Mouse (Mus musculus) forebrain, embryonic 14.5 days (tissue): ENCODE results near the gene Pms2. TPM values are rescaled to one million over a fixed set of nuclear protein-coding genes. Genes with fewer than 3 reads are reported as not detected.

Experiments used
- ATAC-seq: fragments of 200-750 bp; cut with Nextera tagmentation; 2 replicates; pipeline ENCODE4 v1.8.0; 2017; ENCODE audit warnings: mild to moderate bottlenecking, moderate library complexity
- DNase-seq: peaks from one replicate; pipeline ENCODE4 v3.0.0-alpha.2; 2015; ENCODE audit warnings: low spot score
- H3K27ac ChIP-seq: fragments of 300-500 bp; sonication (generic); 2 replicates; pipeline ENCODE4 v1.5.1; 2014; ENCODE audit warnings: low read depth, mild to moderate bottlenecking, control low read depth, low read length, moderate library complexity
- H3K27me3 ChIP-seq: fragments of 300-500 bp; sonication (generic); replicated peaks from 2 replicates; pipeline ENCODE4 v1.6.1; 2014; ENCODE audit warnings: low read length, control low read depth, mixed read lengths; ENCODE audit not compliant: control insufficient read depth, insufficient read depth
- H3K36me3 ChIP-seq: fragments of 300-500 bp; sonication (generic); 2 replicates; pipeline ENCODE4 v1.6.1; 2014; ENCODE audit warnings: low read length, control low read depth; ENCODE audit not compliant: control insufficient read depth, insufficient read depth
- H3K4me1 ChIP-seq: fragments of 300-500 bp; sonication (generic); 2 replicates; pipeline ENCODE4 v1.6.1; 2014; ENCODE audit warnings: antibody characterized with exemption, low read length, control low read depth; ENCODE audit not compliant: control insufficient read depth, insufficient read depth
- H3K4me2 ChIP-seq: fragments of 300-500 bp; sonication (generic); 2 replicates; pipeline ENCODE4 v1.6.1; 2014; ENCODE audit warnings: mild to moderate bottlenecking, control low read depth, low read length
- H3K4me3 ChIP-seq: fragments of 300-500 bp; sonication (generic); 2 replicates; pipeline ENCODE4 v1.5.1; 2014; ENCODE audit warnings: low read depth, low read length, control low read depth
- H3K9ac ChIP-seq: fragments of 300-500 bp; sonication (generic); 2 replicates; pipeline ENCODE4 v1.6.1; 2014; ENCODE audit warnings: mild to moderate bottlenecking, low read length, control low read depth, moderate library complexity
- H3K9me3 ChIP-seq: fragments of 300-500 bp; sonication (generic); replicated peaks from 2 replicates; pipeline ENCODE4 v1.6.1; 2016; ENCODE audit warnings: low read length, control low read depth, mixed read lengths; ENCODE audit not compliant: control insufficient read depth
- WGBS: fragments of 180-500 bp; shearing (Covaris S2); extraction: QIAGEN DNeasy Blood & Tissue Kit; methylation state at CpG from one replicate; pipeline ENCODE4 v1.1.7; 2014; 5-methylcytosine and 5-hydroxymethylcytosine counted together
- polyA plus RNA-seq: library from polyadenylated mRNA; unstranded; fragments of >200 nt; fragmentation: Nextera tagmentation; extraction: Ambion mirVana; gene quantifications from 2 replicates; pipeline ENCODE4 v1.2.1, GENCODE M21; 2014

Pms2 gene
- polyA plus RNA-seq, 1 experiment from 2014 or later: 23.7 TPM

DNA sequence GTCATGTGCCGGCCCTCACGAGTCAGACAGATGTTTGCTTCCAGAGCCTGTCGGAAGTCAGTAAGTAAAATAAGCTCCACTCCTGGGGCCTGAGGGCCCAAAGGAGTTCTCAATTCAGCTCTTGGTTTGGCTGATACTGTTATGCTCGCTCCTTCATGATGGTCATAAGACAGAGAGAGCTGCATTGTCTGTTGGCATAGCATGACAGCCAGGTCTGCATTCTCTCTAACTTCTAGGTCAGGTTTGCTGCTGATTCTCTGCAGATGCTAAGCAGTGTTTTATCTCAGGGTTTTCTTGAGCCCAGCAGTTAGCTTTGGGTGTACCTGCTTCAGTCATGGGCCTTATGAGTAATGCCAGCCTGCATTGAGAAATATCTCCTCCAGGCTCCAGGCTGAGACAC, 19.5 kb downstream of the Pms2 start:
- no peak for DNase-seq
- Histone ChIP-seq H3K36me3 (peaks cover 68% of the 10 kb centered on the region), H3K4me1 (no peaks in the 10 kb centered on the region), H3K4me3 (no peak overlapping the region), H3K9ac (no peak overlapping the region), H3K27ac (no peak overlapping the region), H3K4me2 (no peak overlapping the region), H3K27me3 (no peaks in the 10 kb centered on the region), H3K9me3 (no peaks in the 10 kb centered on the region)
- 95% methylated on average over 4 of the region's 4 CpGs for WGBS
- ATAC-seq: no peak

DNA sequence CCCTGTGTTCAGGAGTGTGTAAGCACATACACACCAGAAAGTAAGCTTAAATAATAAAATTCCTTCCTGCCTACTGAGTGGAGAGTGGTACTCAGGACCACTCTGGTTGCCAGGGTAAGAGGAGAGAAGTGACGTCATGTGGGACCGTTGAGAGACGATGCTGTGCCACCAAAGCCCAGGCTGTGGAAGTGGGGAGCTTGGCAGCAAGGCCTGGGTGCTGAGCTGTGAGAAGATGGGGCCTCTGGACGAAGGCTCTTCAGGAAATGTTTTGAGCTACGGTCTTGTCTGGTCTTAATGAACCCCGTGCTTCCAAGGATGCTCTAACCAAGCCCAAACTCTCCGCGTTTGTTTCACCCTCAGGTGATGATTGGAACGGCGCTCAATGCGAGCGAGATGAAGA, 20.9 kb downstream of the Pms2 start:
- H3K4me3 ChIP-seq: no peak overlapping the region
- H3K4me2 ChIP-seq: no peak overlapping the region
- H3K36me3 ChIP-seq: peaks cover 54% of the 10 kb centered on the region
- H3K9ac ChIP-seq: no peak overlapping the region
- H3K27me3 ChIP-seq: no peaks in the 10 kb centered on the region
- WGBS: 93% methylated on average over 12 of the region's 12 CpGs
- no peaks in the 10 kb centered on the region for H3K9me3 ChIP-seq
- ATAC-seq (no peak), DNase-seq (no peak)
- H3K4me1 ChIP-seq: no peaks in the 10 kb centered on the region
- H3K27ac ChIP-seq: no peak overlapping the region

DNA sequence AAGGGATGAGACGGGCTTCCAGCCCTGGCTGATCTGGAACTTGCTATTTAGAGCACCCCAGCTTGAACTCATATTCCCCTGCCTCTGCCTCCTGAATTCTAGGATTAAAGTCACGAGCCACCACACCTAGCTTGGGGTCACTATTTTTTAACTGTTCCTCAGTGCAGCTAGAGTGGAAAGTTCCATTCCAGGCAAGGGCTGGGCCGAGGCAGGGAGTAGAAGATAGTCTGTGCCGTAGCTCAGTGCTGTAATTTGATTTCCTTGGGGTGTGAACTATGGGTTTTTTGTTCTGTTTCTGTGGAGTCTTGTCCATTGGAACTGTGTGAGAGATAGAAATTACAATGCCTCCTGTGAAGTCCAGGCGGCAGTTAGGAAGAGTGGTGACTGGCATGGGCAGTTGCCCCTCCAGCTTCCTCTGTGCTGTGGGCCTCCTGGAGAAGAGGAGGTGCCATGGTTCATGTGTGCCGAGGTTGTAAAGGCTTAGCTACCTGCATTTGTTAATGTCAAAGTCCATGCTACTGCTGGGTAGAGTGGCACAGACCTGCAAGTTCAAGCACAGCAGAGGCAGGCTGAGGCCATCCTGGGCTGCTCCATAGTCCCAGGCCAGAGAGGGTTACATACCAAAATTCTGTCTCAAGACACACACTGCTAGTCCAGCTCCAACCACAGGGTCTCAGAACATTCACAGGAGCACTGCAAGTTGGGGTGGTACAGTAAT, 22.3 kb downstream of the Pms2 start:
- ATAC-seq (no peak), DNase-seq (no peak)
- Histone ChIP-seq H3K4me3 (no peak overlapping the region), H3K36me3 (peaks cover 41% of the 10 kb centered on the region), H3K9me3 (no peaks in the 10 kb centered on the region), H3K4me1 (no peaks in the 10 kb centered on the region), H3K4me2 (no peak overlapping the region), H3K27ac (no peak overlapping the region), H3K27me3 (no peaks in the 10 kb centered on the region), H3K9ac (no peak overlapping the region)
- 85% methylated on average over 6 of the region's 6 CpGs for WGBS

DNA sequence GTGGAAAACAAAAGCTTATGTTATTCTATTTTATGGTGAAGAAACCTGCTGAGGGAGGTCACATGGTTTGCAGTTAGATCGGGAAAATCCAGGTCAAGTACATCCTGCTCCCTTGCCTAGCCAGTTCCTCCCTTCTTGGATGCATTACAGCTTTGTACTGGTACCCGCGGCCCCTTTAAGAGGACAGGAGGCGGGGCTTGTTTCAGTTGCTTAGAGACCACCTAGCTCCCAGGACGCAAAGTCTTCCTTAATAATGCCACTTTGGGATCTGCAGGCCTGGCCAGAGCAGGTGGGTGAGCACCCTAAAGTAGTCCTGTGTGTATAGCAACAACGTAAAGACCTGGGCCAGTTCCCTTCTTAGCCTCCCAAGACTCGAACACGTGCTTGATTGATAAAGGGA, 23.1 kb downstream of the Pms2 start, which contains the start of gene Rsph10b:
Gene Rsph10b (plus strand): TSS at position 205 of the 400 bp plus-strand sequence.
- peaks cover 39% of the 10 kb centered on the region for H3K36me3 ChIP-seq
- 13% methylated on average over 8 of the region's 8 CpGs for WGBS
- no peak within 1 kb of the TSS for H3K27ac ChIP-seq
- H3K9ac ChIP-seq: no peak within 1 kb of the TSS
- ATAC-seq (0 out of 2 replicates have a peak, but pooled peaks have one; percentile 23), DNase-seq (peak; percentile 41)
- no peak within 1 kb of the TSS for H3K4me3 ChIP-seq
- H3K4me1 ChIP-seq: no peaks in the 10 kb centered on the region
- H3K4me2 ChIP-seq: peak within 1 kb of the TSS; percentile 8; the same call in 1 of the 2 replicates
- no peaks in the 10 kb centered on the region for H3K27me3 ChIP-seq
- H3K9me3 ChIP-seq: no peaks in the 10 kb centered on the region

DNA sequence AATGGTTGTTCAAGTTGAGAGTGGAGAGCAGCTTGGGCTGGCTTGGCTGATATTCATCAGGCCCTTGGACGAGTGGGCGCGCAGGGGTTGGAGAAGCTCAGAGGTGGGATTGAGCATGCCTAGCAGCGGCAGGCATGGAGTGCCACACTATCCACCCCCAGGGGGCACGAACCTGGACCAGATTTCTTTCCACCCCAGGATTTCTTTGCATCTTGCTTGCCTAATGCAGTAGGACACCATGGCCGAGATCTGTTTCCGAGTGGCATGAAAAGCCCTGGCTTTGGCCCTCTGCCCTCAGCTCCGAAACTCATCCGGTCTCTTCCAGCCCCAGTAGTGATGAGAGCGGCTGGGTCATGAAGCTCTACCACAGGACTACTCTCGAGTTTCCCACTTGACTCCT, 23.6 kb downstream of the Pms2 start:
- H3K27ac ChIP-seq: no peak overlapping the region
- DNase-seq (no peak), ATAC-seq (no peak)
- no peak overlapping the region for H3K4me2 ChIP-seq
- H3K9ac ChIP-seq: no peak overlapping the region
- WGBS: 87% methylated on average over 11 of the region's 11 CpGs
- no peaks in the 10 kb centered on the region for H3K4me1 ChIP-seq
- H3K4me3 ChIP-seq: no peak overlapping the region
- H3K27me3 ChIP-seq: no peaks in the 10 kb centered on the region
- peaks cover 33% of the 10 kb centered on the region for H3K36me3 ChIP-seq
- H3K9me3 ChIP-seq: no peaks in the 10 kb centered on the region

DNA sequence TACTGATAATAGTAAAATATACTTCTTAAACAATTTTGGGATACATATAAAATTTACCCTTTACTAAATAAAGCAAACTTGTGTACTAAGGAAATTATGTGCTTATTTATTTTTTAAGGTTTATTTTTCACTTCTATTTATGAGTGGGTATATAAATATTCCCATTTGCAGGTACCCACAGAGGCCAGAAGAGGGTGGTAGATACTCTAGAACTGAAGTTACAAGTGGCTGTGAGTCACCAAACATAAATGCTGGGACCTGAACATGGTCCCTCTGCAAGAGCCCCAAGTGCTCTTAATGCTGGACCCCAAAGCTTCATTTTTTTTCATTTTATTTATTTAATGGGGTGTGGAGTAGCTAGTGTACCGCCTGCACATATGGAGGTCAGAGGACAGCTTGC, 24.1 kb downstream of the Pms2 start:
- Histone ChIP-seq H3K4me3 (no peak overlapping the region), H3K4me2 (no peak overlapping the region), H3K27ac (no peak overlapping the region), H3K4me1 (no peaks in the 10 kb centered on the region), H3K36me3 (peaks cover 29% of the 10 kb centered on the region), H3K27me3 (no peaks in the 10 kb centered on the region), H3K9me3 (no peaks in the 10 kb centered on the region), H3K9ac (no peak overlapping the region)
- WGBS: 94% methylated on average over 1 of the region's 1 CpGs
- DNase-seq (no peak), ATAC-seq (no peak)

DNA sequence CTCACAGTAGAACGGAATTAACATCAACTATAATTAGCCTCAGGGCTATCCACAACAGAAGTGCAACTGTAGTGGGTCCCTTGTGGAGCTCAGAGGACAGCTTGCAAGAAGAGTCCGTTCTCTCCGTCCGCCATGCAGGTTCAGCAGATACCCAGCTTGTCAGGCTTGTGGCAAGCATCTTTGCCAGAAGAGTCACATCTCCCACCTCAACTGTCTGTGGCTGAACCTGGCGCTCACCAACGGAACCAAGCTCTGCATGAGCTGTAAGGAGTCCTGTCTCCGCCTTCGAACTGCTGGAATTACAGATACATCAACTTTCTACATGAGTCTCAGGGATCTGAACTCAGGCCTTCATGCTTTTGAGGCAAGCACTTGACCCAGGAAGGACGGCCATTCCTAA, 26.4 kb downstream of the Pms2 start:
- Histone ChIP-seq H3K4me1 (no peaks in the 10 kb centered on the region), H3K27me3 (no peaks in the 10 kb centered on the region), H3K4me3 (no peak overlapping the region), H3K36me3 (peaks cover 8% of the 10 kb centered on the region; the same call in 1 of the 2 replicates), H3K9me3 (no peaks in the 10 kb centered on the region), H3K9ac (no peak overlapping the region), H3K27ac (no peak overlapping the region), H3K4me2 (no peak overlapping the region)
- ATAC-seq (no peak), DNase-seq (no peak)
- 89% methylated on average over 9 of the region's 9 CpGs for WGBS

DNA sequence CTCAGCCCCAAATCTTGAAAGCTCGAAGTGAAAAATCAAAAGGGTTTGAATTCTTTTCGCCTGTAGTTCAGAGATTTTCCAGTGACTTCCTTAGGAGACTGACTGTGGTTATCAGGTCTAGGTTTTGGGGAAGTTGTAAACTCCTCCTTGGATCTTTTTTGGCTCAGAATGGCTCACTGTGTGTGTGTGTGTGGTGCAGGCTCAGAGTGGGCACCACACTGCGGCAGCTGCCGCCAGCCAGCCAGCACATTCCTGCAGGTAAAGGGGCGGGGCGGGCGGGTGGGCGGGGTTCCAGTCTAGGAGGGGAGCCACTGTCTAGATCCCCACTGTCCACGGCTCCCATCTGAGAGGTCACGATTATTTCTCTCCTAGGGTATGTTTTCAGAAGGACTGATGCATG, 31.8 kb downstream of the Pms2 start:
- Histone ChIP-seq H3K27me3 (no peaks in the 10 kb centered on the region), H3K27ac (no peak overlapping the region), H3K9ac (no peak overlapping the region), H3K4me2 (no peak overlapping the region), H3K9me3 (no peaks in the 10 kb centered on the region), H3K4me1 (no peaks in the 10 kb centered on the region), H3K4me3 (no peak overlapping the region), H3K36me3 (no peaks in the 10 kb centered on the region)
- DNase-seq (no peak), ATAC-seq (no peak)
- 25% methylated on average over 10 of the region's 10 CpGs for WGBS

DNA sequence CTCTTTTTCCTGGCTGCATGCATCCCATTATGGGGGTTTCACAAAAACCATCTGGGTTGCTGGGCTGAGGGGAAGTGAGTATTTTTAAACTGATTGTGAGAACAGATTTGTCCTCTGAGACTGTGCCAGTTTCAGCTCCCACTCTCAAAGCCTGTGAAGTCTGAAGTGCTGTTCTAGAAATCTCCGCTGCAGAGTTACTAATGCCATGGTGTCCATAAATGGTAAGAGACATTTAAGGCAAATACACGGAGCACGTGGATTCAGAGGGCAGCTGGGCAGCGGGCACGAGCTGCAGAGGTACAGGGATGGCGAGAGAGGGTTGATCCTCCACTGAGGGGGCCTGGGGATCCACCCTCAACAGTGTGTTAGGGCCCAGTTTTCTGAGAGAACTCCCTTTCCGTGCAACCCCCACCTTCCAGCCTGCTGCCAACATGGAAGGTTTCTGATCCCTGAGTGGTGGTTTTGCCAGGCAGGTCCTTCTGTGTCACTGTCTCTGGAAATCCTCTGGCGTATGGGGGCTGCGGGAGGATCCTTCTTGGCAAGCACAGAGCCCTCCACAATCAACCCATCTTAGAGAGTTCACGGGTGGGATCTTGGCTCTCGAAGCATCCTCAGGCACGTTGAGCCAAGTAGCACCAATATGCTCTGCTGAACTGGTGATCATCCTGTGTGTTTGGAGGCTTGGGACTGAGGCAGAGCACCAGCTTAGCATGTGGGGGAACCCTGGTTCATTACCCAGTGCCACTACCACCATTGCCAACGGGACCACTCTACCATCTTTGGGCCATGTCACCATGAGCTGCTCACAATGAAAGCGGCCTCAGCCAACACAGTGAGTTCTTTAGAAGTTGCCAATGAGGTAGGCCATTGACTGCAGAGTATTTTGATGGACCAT, 33.7 kb downstream of the Pms2 start:
- no peak overlapping the region for H3K4me2 ChIP-seq
- H3K36me3 ChIP-seq: no peaks in the 10 kb centered on the region
- DNase-seq: peak; percentile 53
- H3K4me1 ChIP-seq: no peaks in the 10 kb centered on the region
- H3K27ac ChIP-seq: peak overlapping the region; percentile 70; the same call in 1 of the 2 replicates
- WGBS: 85% methylated on average over 14 of the region's 14 CpGs
- peak; percentile 20; the same call in 1 of the 2 replicates for ATAC-seq
- no peaks in the 10 kb centered on the region for H3K9me3 ChIP-seq
- no peaks in the 10 kb centered on the region for H3K27me3 ChIP-seq
- H3K9ac ChIP-seq: no peak overlapping the region
- H3K4me3 ChIP-seq: no peak overlapping the region
